Mouse (Mus musculus) midbrain, embryonic 10.5 days (tissue): ENCODE measurements at regions not wholly inside any gene's neighbourhood (a gene's known extent, or its start where the extent isn't known, plus 50 kb on each side); places are given as distances from the start of the nearest gene placed in this dataset.

Source experiments
- DNase-seq: peaks from one replicate; pipeline ENCODE4 v3.0.0-alpha.2; 2017; ENCODE audit warnings: low spot score
- H3K27ac ChIP-seq: fragments of 300-500 bp; sonication (generic); replicated peaks from 2 replicates; pipeline ENCODE4 v1.5.1; 2016; ENCODE audit warnings: mild to moderate bottlenecking
- H3K27me3 ChIP-seq: fragments of 300-500 bp; sonication (generic); 2 replicates; pipeline ENCODE4 v1.6.1; 2016; ENCODE audit warnings: low read depth, mild to moderate bottlenecking; ENCODE audit not compliant: poor library complexity, severe bottlenecking
- H3K36me3 ChIP-seq: fragments of 300-500 bp; sonication (generic); 2 replicates; pipeline ENCODE4 v1.6.1; 2016; ENCODE audit warnings: mild to moderate bottlenecking, moderate library complexity
- H3K4me1 ChIP-seq: fragments of 300-500 bp; sonication (generic); 2 replicates; pipeline ENCODE4 v1.6.1; 2016
- H3K4me3 ChIP-seq: fragments of 300-500 bp; sonication (generic); 2 replicates; pipeline ENCODE4 v1.5.1; 2016; ENCODE audit warnings: mild to moderate bottlenecking, moderate library complexity
- H3K9me3 ChIP-seq: fragments of 300-500 bp; sonication (generic); replicated peaks from 2 replicates; pipeline ENCODE4 v1.6.1; 2016; ENCODE audit warnings: mild to moderate bottlenecking
- WGBS: fragments of 180-500 bp; shearing (Covaris S2); methylation state at CpG from one replicate; pipeline ENCODE4 v1.1.7; 2016; 5-methylcytosine and 5-hydroxymethylcytosine counted together

GRCm38 (mm10) chr6:108973701-108974100, 145.3 kb downstream of the Edem1 start:
- Histone ChIP-seq H3K27me3 (no peaks in the 10 kb centered on the region), H3K4me3 (no peak overlapping the region), H3K4me1 (no peaks in the 10 kb centered on the region), H3K9me3 (no peaks in the 10 kb centered on the region), H3K36me3 (no peaks in the 10 kb centered on the region), H3K27ac (no peak overlapping the region)
- no peak for DNase-seq
- 87% methylated on average over 2 of the region's 2 CpGs for WGBS

- Histone ChIP-seq H3K27me3 (no peaks in the 10 kb centered on the region), H3K4me1 (peaks cover 3% of the 10 kb centered on the region; the same call in 1 of the 2 replicates), H3K9me3 (no peaks in the 10 kb centered on the region), H3K27ac (no peak overlapping the region), H3K36me3 (no peaks in the 10 kb centered on the region), H3K4me3 (no peak overlapping the region)
- WGBS = 94% methylated on average over 4 of the region's 4 CpGs
- no peak for DNase-seq
Observed at GRCm38 (mm10) chr6:108989506-108989905, 161.1 kb downstream of the Edem1 start.

DNA sequence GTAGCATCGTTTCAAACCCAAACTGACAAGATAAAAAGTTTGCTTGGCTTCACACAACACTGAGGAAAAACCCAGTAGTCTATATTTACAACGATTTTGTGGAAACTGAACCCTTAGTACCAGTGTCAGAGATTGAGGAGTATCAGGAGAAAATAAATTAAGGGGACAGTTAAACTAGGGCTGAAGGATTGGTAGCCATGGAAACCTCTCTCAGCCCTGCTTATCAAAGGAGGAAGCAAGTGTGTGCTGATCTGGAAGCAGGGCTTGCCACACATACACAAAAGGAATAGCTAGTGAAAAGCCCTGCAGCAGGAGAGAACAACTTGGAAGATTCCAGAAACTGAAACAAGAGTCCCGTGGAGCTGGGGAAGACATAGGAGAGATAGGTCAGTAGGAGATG, 165.3 kb downstream of the Edem1 start:
- 56% methylated on average over 3 of the region's 3 CpGs for WGBS
- peaks cover 3% of the 10 kb centered on the region; the same call in 1 of the 2 replicates for H3K4me1 ChIP-seq
- no peaks in the 10 kb centered on the region for H3K27me3 ChIP-seq
- no peak overlapping the region for H3K4me3 ChIP-seq
- DNase-seq = no peak
- no peaks in the 10 kb centered on the region for H3K9me3 ChIP-seq
- no peak overlapping the region for H3K27ac ChIP-seq
- no peaks in the 10 kb centered on the region for H3K36me3 ChIP-seq

DNA sequence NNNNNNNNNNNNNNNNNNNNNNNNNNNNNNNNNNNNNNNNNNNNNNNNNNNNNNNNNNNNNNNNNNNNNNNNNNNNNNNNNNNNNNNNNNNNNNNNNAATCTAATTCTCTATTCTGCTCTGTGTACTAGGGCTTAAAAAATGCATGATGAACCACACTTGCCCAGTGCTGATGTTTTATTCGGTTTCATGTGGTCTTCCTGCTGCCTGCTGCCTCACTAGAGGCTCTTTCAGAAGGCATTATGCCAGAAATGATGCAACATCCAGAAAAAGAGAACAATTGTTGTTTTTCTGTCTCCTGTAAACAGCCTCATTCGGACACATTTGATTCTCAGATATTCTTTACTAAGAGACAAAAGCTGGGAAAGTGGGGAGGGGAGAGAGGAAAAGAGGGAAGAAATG, 176.0 kb downstream of the Edem1 start:
- no peaks in the 10 kb centered on the region for H3K36me3 ChIP-seq
- no peak overlapping the region for H3K27ac ChIP-seq
- DNase-seq = no peak
- no peaks in the 10 kb centered on the region for H3K27me3 ChIP-seq
- WGBS = 78% methylated on average over 2 of the region's 2 CpGs
- no peaks in the 10 kb centered on the region for H3K9me3 ChIP-seq
- H3K4me1 ChIP-seq = no peaks in the 10 kb centered on the region
- no peak overlapping the region for H3K4me3 ChIP-seq

DNA sequence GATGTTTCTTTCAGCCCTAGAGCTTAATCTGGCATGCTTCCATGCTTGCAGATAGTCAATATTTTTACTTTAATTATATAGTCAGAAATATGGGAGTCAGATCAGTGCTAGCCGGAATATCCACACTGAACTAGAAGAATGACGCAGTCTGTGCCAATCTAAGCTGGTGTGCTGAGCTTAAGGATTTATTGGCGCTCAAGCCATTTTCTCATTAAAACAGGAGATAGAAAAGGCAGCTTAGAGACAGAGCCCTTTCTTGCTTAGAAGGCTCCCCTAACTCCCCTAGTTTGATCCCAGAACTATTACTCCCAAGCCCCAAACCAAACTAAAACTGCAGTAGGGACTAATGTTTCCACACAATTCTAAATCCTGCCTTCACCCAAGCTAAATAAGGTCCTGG, 180.9 kb downstream of the Edem1 start:
- H3K36me3 ChIP-seq = no peaks in the 10 kb centered on the region
- H3K4me1 ChIP-seq = no peaks in the 10 kb centered on the region
- no peak overlapping the region for H3K4me3 ChIP-seq
- no peaks in the 10 kb centered on the region for H3K9me3 ChIP-seq
- no peak for DNase-seq
- H3K27ac ChIP-seq = no peak overlapping the region
- 79% methylated on average over 3 of the region's 3 CpGs for WGBS
- H3K27me3 ChIP-seq = no peaks in the 10 kb centered on the region

- Histone ChIP-seq H3K9me3 (no peaks in the 10 kb centered on the region), H3K36me3 (no peaks in the 10 kb centered on the region), H3K27me3 (no peaks in the 10 kb centered on the region), H3K4me1 (no peaks in the 10 kb centered on the region), H3K27ac (no peak overlapping the region), H3K4me3 (no peak overlapping the region)
- 59% methylated on average over 4 of the region's 4 CpGs for WGBS
- no peak for DNase-seq
Observed at GRCm38 (mm10) chr6:109009793-109010192, 181.4 kb downstream of the Edem1 start.

DNA sequence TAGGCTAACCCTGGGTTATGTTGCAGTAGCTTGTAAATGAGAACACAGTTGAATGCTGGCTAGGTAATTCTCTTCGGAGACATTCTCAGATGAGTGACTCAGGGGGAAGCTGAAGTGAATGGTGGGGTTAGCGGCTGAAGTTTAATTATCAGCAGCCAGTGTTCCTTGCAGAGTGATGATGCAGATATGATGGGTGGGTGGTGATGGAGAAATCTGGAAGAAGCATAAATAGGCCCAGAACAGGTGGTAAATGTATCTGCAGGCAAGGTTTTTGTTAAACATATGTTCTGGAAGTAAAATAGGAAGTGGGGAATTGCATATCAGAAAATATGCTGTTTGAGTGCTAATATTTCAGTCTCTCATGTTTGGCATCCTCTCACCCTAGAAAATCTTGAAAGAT, 191.3 kb downstream of the Edem1 start:
- H3K27ac ChIP-seq = no peak overlapping the region
- no peaks in the 10 kb centered on the region for H3K9me3 ChIP-seq
- H3K4me3 ChIP-seq = no peak overlapping the region
- 100% methylated on average over 2 of the region's 2 CpGs for WGBS
- DNase-seq = no peak
- no peaks in the 10 kb centered on the region for H3K27me3 ChIP-seq
- no peaks in the 10 kb centered on the region for H3K4me1 ChIP-seq
- no peaks in the 10 kb centered on the region for H3K36me3 ChIP-seq
